Mouse (Mus musculus): Measurements from ENCODE around the gene Pafah2.

DNA sequence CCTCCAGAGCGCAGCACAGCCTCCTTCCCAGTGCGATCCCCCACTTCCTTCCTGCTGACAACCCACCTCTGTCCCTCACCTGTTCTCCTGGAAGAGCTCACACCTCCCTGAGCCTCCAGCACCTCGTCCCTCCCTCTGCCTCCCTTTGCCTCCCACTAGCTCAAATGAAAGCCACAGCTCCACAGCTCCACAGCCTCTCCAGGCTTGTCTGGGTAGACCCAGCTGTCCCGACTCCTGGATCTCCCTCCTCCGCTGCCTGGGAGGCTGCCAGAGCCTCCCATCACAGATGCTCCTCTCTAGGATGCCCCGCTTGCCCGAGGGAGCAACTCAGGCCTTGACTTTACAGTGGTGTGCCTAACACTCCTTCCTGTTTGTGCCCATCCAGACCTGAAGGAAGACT, 29.0 kb downstream of the Pafah2 start:
- no peak for TF ChIP-seq EP300 (optimal IDR thresholded peaks at IDR 0.05)
- no peak for TF ChIP-seq CTCF (IDR thresholded peaks at IDR 0.05; ENCODE audit: low read depth)

All from stomach, postnatal 0 days (tissue).